Comparison of ENCODE assay signal across 8 mouse cellular contexts in genomic region chr1:37891400-37891799, GRCm38 (mm10). TPM values are rescaled to one million over a fixed set of nuclear protein-coding genes. Genes with fewer than 3 reads are reported as not detected.
DNase-seq lines count a peak whose midpoint lies in the region; ATAC-seq and TF ChIP-seq lines count a peak whose summit lies in the region.

No protein-coding gene starts in this region.

- no peaks in the 10 kb centered on the region for H3K27me3 ChIP-seq in lung, postnatal 0 days (replicated peaks; ENCODE audit: insufficient read depth, low read length)
- H3K27me3 ChIP-seq in embryonic facial prominence, embryonic 14.5 days (replicated peaks; ENCODE audit: control insufficient read depth, insufficient read depth, low read length): no peaks in the 10 kb centered on the region
- no peaks in the 10 kb centered on the region for H3K27me3 ChIP-seq in limb, embryonic 14.5 days (ENCODE audit: control insufficient read depth, insufficient read depth, low read length)
- no peaks in the 10 kb centered on the region for H3K27me3 ChIP-seq in stomach, embryonic 15.5 days (replicated peaks)

- no peak for TF ChIP-seq POLR2A in lung, adult 2 months (IDR thresholded peaks at IDR 0.05; ENCODE audit: borderline replicate concordance, extremely low read depth, low read depth, low read length)
- TF ChIP-seq POLR2A in limb, embryonic 14.5 days (IDR thresholded peaks at IDR 0.05; ENCODE audit: borderline replicate concordance, extremely low read depth, insufficient read depth, insufficient read length): no peak

- 0 out of 2 replicates have a peak overlapping the region, but pooled peaks have one; percentile 3 for H3K9ac ChIP-seq in lung, postnatal 0 days (replicated peaks; ENCODE audit: low read depth)
- peak overlapping the region; percentile 67; the same call in 1 of the 2 replicates for H3K9ac ChIP-seq in embryonic facial prominence, embryonic 14.5 days (ENCODE audit: low read depth, low read length)
- no peak overlapping the region for H3K9ac ChIP-seq in limb, embryonic 14.5 days (ENCODE audit: low read depth, low read length, severe bottlenecking)
- no peak overlapping the region for H3K9ac ChIP-seq in stomach, embryonic 15.5 days

- no peak for ATAC-seq in lung, postnatal 0 days
- 0 out of 2 replicates have a peak, but pooled peaks have one; percentile 15 for ATAC-seq in embryonic facial prominence, embryonic 14.5 days (ENCODE audit: low read depth)
- no peak for ATAC-seq in limb, embryonic 14.5 days (ENCODE audit: low FRiP score, low read depth)
- ATAC-seq in stomach, embryonic 15.5 days (ENCODE audit: insufficient read depth, low FRiP score, low read depth): no peak

- TF ChIP-seq CTCF in lung, postnatal 0 days (IDR thresholded peaks at IDR 0.05): peak; percentile 53
- TF ChIP-seq CTCF in lung, adult 2 months (IDR thresholded peaks at IDR 0.05; ENCODE audit: insufficient read depth, low read length): no peak

- no peak overlapping the region for H3K27ac ChIP-seq in lung, postnatal 0 days (ENCODE audit: low read length)
- H3K27ac ChIP-seq in embryonic facial prominence, embryonic 14.5 days (replicated peaks; ENCODE audit: low read depth, low read length): no peak overlapping the region
- no peak overlapping the region for H3K27ac ChIP-seq in limb, embryonic 14.5 days (replicated peaks; ENCODE audit: low read depth, low read length)
- no peak overlapping the region for H3K27ac ChIP-seq in stomach, embryonic 15.5 days

- 53% methylated on average over 3 of the region's 3 CpGs for WGBS in lung, postnatal 0 days
- 43% methylated on average over 3 of the region's 3 CpGs for WGBS in lung, adult 2 months
- WGBS in embryonic facial prominence, embryonic 14.5 days: 56% methylated on average over 3 of the region's 3 CpGs
- 68% methylated on average over 3 of the region's 3 CpGs for WGBS in limb, embryonic 14.5 days
- WGBS in stomach, embryonic 15.5 days: 58% methylated on average over 3 of the region's 3 CpGs

- no peak overlapping the region; the same call in 1 of the 2 replicates for H3K4me3 ChIP-seq in lung, postnatal 0 days (ENCODE audit: low read depth, low read length)
- no peak overlapping the region for H3K4me3 ChIP-seq in lung, adult 2 months (replicated peaks; ENCODE audit: extremely low read depth, low read depth, low read length)
- peak overlapping the region; percentile 72 for H3K4me3 ChIP-seq in embryonic facial prominence, embryonic 14.5 days (ENCODE audit: low read depth, low read length)
- H3K4me3 ChIP-seq in limb, embryonic 14.5 days (replicated peaks; ENCODE audit: low read length): peak overlapping the region; percentile 67
- H3K4me3 ChIP-seq in stomach, embryonic 15.5 days (replicated peaks): peak overlapping the region; percentile 77

- no peak for TF ChIP-seq EP300 in lung, postnatal 0 days (IDR thresholded peaks at IDR 0.05)

- DNase-seq in lung, postnatal 0 days (ENCODE audit: low spot score): peak; percentile 41
- DNase-seq in lung, adult 2 months: no peak
- peak; percentile 26 for DNase-seq in embryonic facial prominence, embryonic 14.5 days (ENCODE audit: low spot score)
- no peak for DNase-seq in limb, embryonic 14.5 days (ENCODE audit: low spot score)
- no peak for DNase-seq in cerebellum, adult 9-10 months
- DNase-seq in lung, postnatal 14 days: no peak
- no peak for DNase-seq in thymus, postnatal 36 days

- peaks cover 10% of the 10 kb centered on the region; the same call in 1 of the 2 replicates for H3K36me3 ChIP-seq in lung, postnatal 0 days (ENCODE audit: insufficient read depth, low read length)
- peaks cover 26% of the 10 kb centered on the region; the same call in 1 of the 2 replicates for H3K36me3 ChIP-seq in embryonic facial prominence, embryonic 14.5 days (ENCODE audit: control insufficient read depth, insufficient read depth, low read length)
- H3K36me3 ChIP-seq in limb, embryonic 14.5 days (ENCODE audit: control insufficient read depth, insufficient read depth, low read length): peaks cover 19% of the 10 kb centered on the region
- H3K36me3 ChIP-seq in stomach, embryonic 15.5 days: peaks cover 9% of the 10 kb centered on the region; the same call in 1 of the 2 replicates

- H3K9me3 ChIP-seq in lung, postnatal 0 days (ENCODE audit: low read length): no peaks in the 10 kb centered on the region
- no peaks in the 10 kb centered on the region for H3K9me3 ChIP-seq in embryonic facial prominence, embryonic 14.5 days (ENCODE audit: control insufficient read depth, low read length)
- no peaks in the 10 kb centered on the region for H3K9me3 ChIP-seq in limb, embryonic 14.5 days (ENCODE audit: control insufficient read depth, low read length)
- H3K9me3 ChIP-seq in stomach, embryonic 15.5 days: no peaks in the 10 kb centered on the region

- H3K4me2 ChIP-seq in lung, postnatal 0 days (replicated peaks; ENCODE audit: low read depth, low read length): peak overlapping the region; percentile 68
- H3K4me2 ChIP-seq in embryonic facial prominence, embryonic 14.5 days (ENCODE audit: low read depth, low read length): peak overlapping the region; percentile 71
- H3K4me2 ChIP-seq in limb, embryonic 14.5 days (replicated peaks; ENCODE audit: low read depth, low read length, severe bottlenecking): peak overlapping the region; percentile 82
- peak overlapping the region; percentile 73 for H3K4me2 ChIP-seq in stomach, embryonic 15.5 days

- H3K4me1 ChIP-seq in lung, postnatal 0 days (ENCODE audit: insufficient read depth, low read depth, low read length): no peaks in the 10 kb centered on the region; the same call in 1 of the 2 replicates
- H3K4me1 ChIP-seq in lung, adult 2 months (ENCODE audit: control insufficient read depth, insufficient read depth, low read length): peaks cover 9% of the 10 kb centered on the region
- H3K4me1 ChIP-seq in embryonic facial prominence, embryonic 14.5 days (ENCODE audit: control insufficient read depth, insufficient read depth, low read length): peaks cover 8% of the 10 kb centered on the region; the same call in 1 of the 2 replicates
- peaks cover 13% of the 10 kb centered on the region for H3K4me1 ChIP-seq in limb, embryonic 14.5 days (ENCODE audit: control insufficient read depth, insufficient read depth, low read length)
- peaks cover 10% of the 10 kb centered on the region for H3K4me1 ChIP-seq in stomach, embryonic 15.5 days

RNA-seq across cellular contexts. Expression of gene Mrpl30, which starts 1.1 kb away (rescaled TPM):
- 165 and 174 TPM in 2 replicates for polyA plus RNA-seq in lung, postnatal 0 days (2015; fragmentation: Nextera tagmentation; extraction: Ambion mirVana)
- 19.2 and 25.7 TPM in 2 replicates for polyA plus RNA-seq in lung, adult 2 months (2012; rRNA removed)
- 263 and 284 TPM in 2 replicates for polyA plus RNA-seq in embryonic facial prominence, embryonic 14.5 days (2014; fragmentation: Nextera tagmentation; extraction: Ambion mirVana)
- 85.0 and 124 TPM in 2 replicates for polyA plus RNA-seq in limb, embryonic 14.5 days (2012; rRNA removed)
- polyA plus RNA-seq in limb, embryonic 14.5 days (2014; fragmentation: Nextera tagmentation; extraction: Ambion mirVana): 270 and 275 TPM in 2 replicates
- polyA plus RNA-seq in stomach, embryonic 15.5 days (2015; fragmentation: Nextera tagmentation; extraction: Ambion mirVana): 227 and 243 TPM in 2 replicates

RNA-seq across cellular contexts. Expression of gene Mitd1, which starts 1.2 kb away (rescaled TPM):
- 21.6 and 26.1 TPM in 2 replicates for polyA plus RNA-seq in lung, postnatal 0 days (2015; fragmentation: Nextera tagmentation; extraction: Ambion mirVana)
- polyA plus RNA-seq in lung, adult 2 months (2012; rRNA removed): 4.0 and 7.2 TPM in 2 replicates
- polyA plus RNA-seq in embryonic facial prominence, embryonic 14.5 days (2014; fragmentation: Nextera tagmentation; extraction: Ambion mirVana): 22.1 and 22.6 TPM in 2 replicates
- polyA plus RNA-seq in limb, embryonic 14.5 days (2012; rRNA removed): 22.1 and 30.5 TPM in 2 replicates
- 26.8 and 27.6 TPM in 2 replicates for polyA plus RNA-seq in limb, embryonic 14.5 days (2014; fragmentation: Nextera tagmentation; extraction: Ambion mirVana)
- polyA plus RNA-seq in stomach, embryonic 15.5 days (2015; fragmentation: Nextera tagmentation; extraction: Ambion mirVana): 28.5 and 29.5 TPM in 2 replicates

RNA-seq across cellular contexts. Expression of gene Lipt1, which starts 19.9 kb away (rescaled TPM):
- 5.0 and 6.6 TPM in 2 replicates for polyA plus RNA-seq in lung, postnatal 0 days (2015; fragmentation: Nextera tagmentation; extraction: Ambion mirVana)
- polyA plus RNA-seq in lung, adult 2 months (2012; rRNA removed): 0.77 and 1.2 TPM in 2 replicates
- polyA plus RNA-seq in embryonic facial prominence, embryonic 14.5 days (2014; fragmentation: Nextera tagmentation; extraction: Ambion mirVana): 9.6 TPM in 2 replicates
- polyA plus RNA-seq in limb, embryonic 14.5 days (2012; rRNA removed): 4.8 and 6.4 TPM in 2 replicates
- 8.8 and 9.5 TPM in 2 replicates for polyA plus RNA-seq in limb, embryonic 14.5 days (2014; fragmentation: Nextera tagmentation; extraction: Ambion mirVana)
- polyA plus RNA-seq in stomach, embryonic 15.5 days (2015; fragmentation: Nextera tagmentation; extraction: Ambion mirVana): 8.1 and 10.2 TPM in 2 replicates

RNA-seq across cellular contexts. Expression of gene Lyg2, which starts 24.9 kb away (rescaled TPM):
- not detected in 2 replicates for polyA plus RNA-seq in lung, postnatal 0 days (2015; fragmentation: Nextera tagmentation; extraction: Ambion mirVana)
- polyA plus RNA-seq in lung, adult 2 months (2012; rRNA removed): not detected in 2 replicates
- polyA plus RNA-seq in embryonic facial prominence, embryonic 14.5 days (2014; fragmentation: Nextera tagmentation; extraction: Ambion mirVana): 0.11 TPM in 1 of 2 replicates, not detected in the other
- not detected in 2 replicates for polyA plus RNA-seq in limb, embryonic 14.5 days (2012; rRNA removed)
- not detected in 2 replicates for polyA plus RNA-seq in limb, embryonic 14.5 days (2014; fragmentation: Nextera tagmentation; extraction: Ambion mirVana)
- not detected in 2 replicates for polyA plus RNA-seq in stomach, embryonic 15.5 days (2015; fragmentation: Nextera tagmentation; extraction: Ambion mirVana)

RNA-seq across cellular contexts. Expression of gene Tsga10, which starts 25.2 kb away (rescaled TPM):
- 5.0 and 7.7 TPM in 2 replicates for polyA plus RNA-seq in lung, postnatal 0 days (2015; fragmentation: Nextera tagmentation; extraction: Ambion mirVana)
- polyA plus RNA-seq in lung, adult 2 months (2012; rRNA removed): 0.70 and 1.8 TPM in 2 replicates
- 5.3 and 7.2 TPM in 2 replicates for polyA plus RNA-seq in embryonic facial prominence, embryonic 14.5 days (2014; fragmentation: Nextera tagmentation; extraction: Ambion mirVana)
- polyA plus RNA-seq in limb, embryonic 14.5 days (2012; rRNA removed): 5.1 and 6.1 TPM in 2 replicates
- polyA plus RNA-seq in limb, embryonic 14.5 days (2014; fragmentation: Nextera tagmentation; extraction: Ambion mirVana): 4.9 and 5.2 TPM in 2 replicates
- polyA plus RNA-seq in stomach, embryonic 15.5 days (2015; fragmentation: Nextera tagmentation; extraction: Ambion mirVana): 4.2 and 4.8 TPM in 2 replicates

Comparison
In these comparisons a context has a peak if more than half of its experiments do, and no peak if none do; other contexts are left out.
1. DNase-seq: peak in lung, postnatal 0 days (single experiment) and embryonic facial prominence, embryonic 14.5 days (single experiment); none in lung, adult 2 months (single experiment), limb, embryonic 14.5 days (single experiment), cerebellum, adult 9-10 months (single experiment), lung, postnatal 14 days (single experiment) and thymus, postnatal 36 days (0 of 2).
2. H3K4me3 ChIP-seq: peak in embryonic facial prominence, embryonic 14.5 days (single experiment), limb, embryonic 14.5 days (single experiment) and stomach, embryonic 15.5 days (single experiment); none in lung, postnatal 0 days (single experiment) and lung, adult 2 months (single experiment).
3. H3K9ac ChIP-seq: peak in lung, postnatal 0 days (single experiment) and embryonic facial prominence, embryonic 14.5 days (single experiment); none in limb, embryonic 14.5 days (single experiment) and stomach, embryonic 15.5 days (single experiment).
4. Peak in every context shown above with its lines, with median percentiles within 50 percentile points of each other: H3K4me2 ChIP-seq.